Mouse (Mus musculus): Measurements from ENCODE around the gene Inip.

DNA sequence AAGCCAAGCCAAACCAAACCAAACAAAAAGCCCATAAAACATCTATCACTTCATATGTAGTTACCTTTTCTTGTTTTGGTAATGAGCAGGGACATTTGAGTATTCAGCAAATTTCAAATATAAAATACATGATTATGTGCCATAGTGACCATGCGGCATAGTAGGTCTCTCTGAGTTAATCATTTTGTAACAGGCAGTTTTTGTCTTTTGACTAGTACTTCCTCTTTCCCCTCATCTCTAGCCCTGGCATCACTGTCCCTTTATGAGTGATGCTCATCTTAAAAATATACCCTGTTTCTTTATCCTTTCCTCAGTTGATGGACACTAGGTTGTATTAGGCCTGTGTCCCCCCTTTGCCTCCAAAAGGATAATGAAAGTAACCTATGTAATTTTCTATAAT is 20.1 kb upstream of the Inip start:
- TF ChIP-seq CTCF (IDR thresholded peaks at IDR 0.05; ENCODE audit: low read depth) = no peak
- TF ChIP-seq EP300 (IDR thresholded peaks at IDR 0.05; ENCODE audit: low read depth) = no peak
